Mouse (Mus musculus): ENCODE data around the gene Ywhab. TPM values are rescaled to one million over a fixed set of nuclear protein-coding genes. Genes with fewer than 3 reads are reported as not detected.

Ywhab gene
- 49.3 and 49.6 TPM in 2 replicates for total RNA-seq (2015; ENCODE audit: low replicate concordance)
- 18.8 and 25.1 TPM in 2 replicates for total RNA-seq (2017; ENCODE audit: low replicate concordance)

- ATAC-seq (replicated peaks; ENCODE audit: low FRiP score, poor library complexity, severe bottlenecking), result no peak
Observed at GRCm38 (mm10) chr2:163994654-163994976, at the start of gene Ywhab. Gene Ywhab, plus strand, starts transcription at chr2:163994960.

GRCm38 (mm10) chr2:163946221-163946620, 48.5 kb upstream of the Ywhab start:
- ATAC-seq (replicated peaks; ENCODE audit: low FRiP score, poor library complexity, severe bottlenecking), result no peak

- no peak for ATAC-seq (replicated peaks; ENCODE audit: low FRiP score, poor library complexity, severe bottlenecking)
Observed at GRCm38 (mm10) chr2:163947976-163948375, 46.8 kb upstream of the Ywhab start.

- no peak for ATAC-seq (replicated peaks; ENCODE audit: low FRiP score, poor library complexity, severe bottlenecking)
Observed at GRCm38 (mm10) chr2:163951770-163952169, 43.0 kb upstream of the Ywhab start.

GRCm38 (mm10) chr2:163953622-163954310, 41.0 kb upstream of the Ywhab start:
- ATAC-seq (replicated peaks; ENCODE audit: low FRiP score, poor library complexity, severe bottlenecking), result no peak

- ATAC-seq (replicated peaks; ENCODE audit: low FRiP score, poor library complexity, severe bottlenecking), result no peak
Observed at GRCm38 (mm10) chr2:163964606-163965560, 29.9 kb upstream of the Ywhab start.

GRCm38 (mm10) chr2:163965706-163966105, 29.1 kb upstream of the Ywhab start:
- ATAC-seq (replicated peaks; ENCODE audit: low FRiP score, poor library complexity, severe bottlenecking), result no peak

- 0 out of 2 replicates have a peak, but pooled peaks have one; percentile 64 for ATAC-seq (replicated peaks; ENCODE audit: low FRiP score, poor library complexity, severe bottlenecking)
Observed at GRCm38 (mm10) chr2:163968581-163968980, 26.2 kb upstream of the Ywhab start.

- no peak for ATAC-seq (replicated peaks; ENCODE audit: low FRiP score, poor library complexity, severe bottlenecking)
Observed at GRCm38 (mm10) chr2:163970326-163970725, 24.4 kb upstream of the Ywhab start.

GRCm38 (mm10) chr2:163974056-163974455, 20.7 kb upstream of the Ywhab start:
- no peak for ATAC-seq (replicated peaks; ENCODE audit: low FRiP score, poor library complexity, severe bottlenecking)

GRCm38 (mm10) chr2:163976448-163976847, 18.3 kb upstream of the Ywhab start:
- ATAC-seq (replicated peaks; ENCODE audit: low FRiP score, poor library complexity, severe bottlenecking), result no peak

GRCm38 (mm10) chr2:163987233-163987632, 7.5 kb upstream of the Ywhab start:
- no peak for ATAC-seq (replicated peaks; ENCODE audit: low FRiP score, poor library complexity, severe bottlenecking)

GRCm38 (mm10) chr2:163992871-163993270, 1.9 kb upstream of the Ywhab start:
- ATAC-seq (replicated peaks; ENCODE audit: low FRiP score, poor library complexity, severe bottlenecking), result no peak

GRCm38 (mm10) chr2:163994977-163995862, 460 bp downstream of the Ywhab start:
- ATAC-seq (replicated peaks; ENCODE audit: low FRiP score, poor library complexity, severe bottlenecking), result peak; percentile 99

GRCm38 (mm10) chr2:163996275-163996674, 1.5 kb downstream of the Ywhab start:
- ATAC-seq (replicated peaks; ENCODE audit: low FRiP score, poor library complexity, severe bottlenecking), result no peak

- no peak for ATAC-seq (replicated peaks; ENCODE audit: low FRiP score, poor library complexity, severe bottlenecking)
Observed at GRCm38 (mm10) chr2:163996899-163997298, 2.1 kb downstream of the Ywhab start.

- ATAC-seq (replicated peaks; ENCODE audit: low FRiP score, poor library complexity, severe bottlenecking), result no peak
Observed at GRCm38 (mm10) chr2:163998981-163999380, 4.2 kb downstream of the Ywhab start.

- ATAC-seq (replicated peaks; ENCODE audit: low FRiP score, poor library complexity, severe bottlenecking), result no peak
Observed at GRCm38 (mm10) chr2:164002637-164003036, 7.9 kb downstream of the Ywhab start.

GRCm38 (mm10) chr2:164004503-164004902, 9.7 kb downstream of the Ywhab start:
- ATAC-seq (replicated peaks; ENCODE audit: low FRiP score, poor library complexity, severe bottlenecking), result no peak

GRCm38 (mm10) chr2:164006932-164007331, 12.2 kb downstream of the Ywhab start:
- no peak for ATAC-seq (replicated peaks; ENCODE audit: low FRiP score, poor library complexity, severe bottlenecking)

Data from erythroblast, adult 5-6 weeks (primary cell).